Mouse (Mus musculus): ENCODE measurements around the gene Ubxn11.
"Not testable (repeated sequence)": the region's sequence is repeated elsewhere in the genome, so short reads cannot be mapped to it uniquely, and the experiment has no call there.

Ubxn11 gene

GRCm38 (mm10) chr4:134144297-134144696, 41.9 kb downstream of the Ubxn11 start:
- not testable (repeated sequence) for DNase-seq (ENCODE audit: low read depth, low spot score)

DNA sequence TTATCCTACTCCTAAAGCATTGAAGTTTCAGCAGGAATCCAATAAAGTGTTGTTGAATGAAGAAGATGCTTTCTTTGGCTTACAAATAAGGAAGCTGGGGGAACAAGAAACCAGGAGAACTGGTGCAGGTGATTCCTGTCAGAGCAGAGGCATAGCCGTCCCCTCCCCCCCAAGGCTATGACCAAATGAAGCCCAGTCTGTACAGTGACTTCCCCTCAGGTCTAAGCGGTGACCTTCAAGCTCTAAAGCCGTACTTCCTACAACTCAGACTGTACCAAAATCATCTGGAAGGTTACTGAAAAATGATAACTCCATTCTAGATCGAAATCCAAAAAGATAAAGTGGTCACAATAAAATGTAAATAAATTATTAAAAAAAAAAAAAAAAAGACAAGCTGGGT, 47.0 kb downstream of the Ubxn11 start:
- no peak for DNase-seq (ENCODE audit: low read depth, low spot score)

DNA sequence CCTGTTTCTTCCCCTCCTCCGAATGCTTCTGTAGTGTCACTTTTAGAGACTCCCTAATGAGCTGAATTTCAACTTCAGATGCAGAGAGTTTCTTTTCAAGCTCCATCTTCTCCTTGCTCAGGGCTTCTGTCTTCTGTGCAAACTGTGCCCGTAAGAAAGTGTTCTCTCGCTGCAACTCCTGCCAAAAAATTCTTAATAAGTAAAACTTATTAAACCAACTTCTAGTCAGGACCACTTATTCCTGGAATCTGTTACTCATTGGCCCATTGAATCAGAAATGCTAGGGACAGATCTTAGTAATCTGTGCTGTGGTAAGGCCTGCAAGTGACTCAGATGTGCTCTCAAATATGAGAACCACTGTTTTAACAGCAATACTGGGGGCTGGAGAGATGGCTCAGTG, 49.7 kb downstream of the Ubxn11 start:
- no peak for DNase-seq (ENCODE audit: low read depth, low spot score)

- DNase-seq (ENCODE audit: low read depth, low spot score), result no peak
These were observed 51.3 kb downstream of the Ubxn11 start for GRCm38 (mm10) chr4:134153656-134154055.

DNA sequence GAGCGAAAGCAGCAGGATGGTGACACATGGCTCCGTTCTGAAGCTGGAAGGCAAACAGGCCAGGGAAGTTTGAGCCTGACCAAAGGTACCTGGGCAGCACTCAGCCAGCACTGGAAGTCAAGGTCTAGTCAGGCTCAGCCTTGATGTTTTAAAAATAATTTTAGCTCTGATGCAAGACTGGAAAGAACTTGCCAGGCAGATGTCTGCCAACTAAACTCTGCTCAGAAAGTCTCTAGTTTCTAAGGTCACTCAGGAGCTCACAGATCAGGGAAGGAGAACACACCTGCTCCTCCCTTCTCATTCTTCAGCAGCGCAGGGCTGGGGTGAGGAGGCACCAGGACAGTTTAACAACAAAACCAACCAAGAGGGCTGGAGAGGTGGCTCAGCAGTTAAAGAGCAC, 52.0 kb downstream of the Ubxn11 start:
- no peak for DNase-seq (ENCODE audit: low read depth, low spot score)

DNA sequence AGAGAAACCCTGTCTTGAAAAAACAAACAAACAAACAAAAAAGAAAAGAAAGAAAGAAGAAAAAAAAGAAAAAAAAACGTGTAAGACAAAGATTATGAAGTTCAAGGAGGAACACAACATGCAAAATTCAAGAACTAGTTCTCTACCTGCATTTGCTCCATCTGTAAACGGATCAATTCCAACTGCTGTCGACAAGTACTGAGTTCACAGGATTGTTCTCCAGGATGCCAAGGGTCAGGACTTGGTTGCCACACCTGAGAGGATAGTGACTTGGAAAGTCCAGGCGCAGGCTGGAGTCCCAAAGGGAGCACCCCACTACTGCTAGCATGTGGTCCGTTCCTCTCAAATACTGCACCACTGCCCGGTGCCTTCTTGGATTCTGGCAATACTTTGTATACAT, 53.2 kb downstream of the Ubxn11 start:
- no peak for DNase-seq (ENCODE audit: low read depth, low spot score)

DNA sequence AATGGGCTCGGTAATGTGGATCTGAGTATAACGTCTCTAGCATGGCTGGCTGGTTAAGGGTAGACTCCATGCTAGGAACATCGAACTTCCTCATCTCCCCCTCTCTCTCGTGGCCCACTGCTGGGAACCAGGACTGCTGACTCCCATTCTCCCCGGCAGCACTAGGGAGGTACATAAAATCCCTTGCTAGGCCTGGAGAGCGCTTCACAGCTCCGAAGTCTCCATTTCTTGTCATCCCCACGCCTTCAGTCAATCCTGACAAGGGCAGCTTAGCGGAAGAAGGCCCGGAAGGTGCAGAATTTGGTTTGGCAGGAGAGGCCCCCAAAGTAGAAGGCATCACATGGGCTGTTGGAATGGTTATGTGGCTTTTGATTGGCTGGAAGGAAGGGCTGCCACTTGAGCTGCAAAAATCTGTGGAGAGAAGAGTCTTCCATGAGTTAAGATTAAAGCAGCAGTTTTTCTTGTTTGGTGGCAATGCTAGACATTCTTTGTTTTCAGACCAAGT, 53.6 kb downstream of the Ubxn11 start:
- no peak for DNase-seq (ENCODE audit: low read depth, low spot score)

- DNase-seq (ENCODE audit: low read depth, low spot score), result no peak
These were observed 54.4 kb downstream of the Ubxn11 start for GRCm38 (mm10) chr4:134156744-134157143.

GRCm38 (mm10) chr4:134157558-134157957, 55.2 kb downstream of the Ubxn11 start:
- no peak for DNase-seq (ENCODE audit: low read depth, low spot score)

DNA sequence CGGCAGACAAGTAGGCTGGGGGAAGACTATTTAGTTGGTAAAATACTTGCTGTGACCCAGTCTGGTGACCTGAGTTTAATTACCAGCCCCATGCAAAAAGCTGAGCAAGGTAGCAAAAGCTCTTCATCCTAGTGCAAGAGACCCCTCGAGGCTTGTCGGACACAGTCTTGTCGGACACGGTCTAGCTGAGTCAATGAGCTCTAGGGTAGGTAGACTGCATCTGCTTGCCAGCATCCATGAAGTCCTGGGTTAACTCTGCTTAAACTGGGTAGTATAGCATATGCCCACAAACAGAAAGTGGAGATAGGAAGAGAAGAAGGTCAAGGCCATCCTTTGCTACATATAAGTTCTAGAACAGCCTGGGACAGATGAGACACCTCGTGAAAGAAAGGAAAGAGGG, 56.4 kb downstream of the Ubxn11 start:
- no peak for DNase-seq (ENCODE audit: low read depth, low spot score)

GRCm38 (mm10) chr4:134160071-134160470, 57.7 kb downstream of the Ubxn11 start:
- not testable (repeated sequence) for DNase-seq (ENCODE audit: low read depth, low spot score)

DNA sequence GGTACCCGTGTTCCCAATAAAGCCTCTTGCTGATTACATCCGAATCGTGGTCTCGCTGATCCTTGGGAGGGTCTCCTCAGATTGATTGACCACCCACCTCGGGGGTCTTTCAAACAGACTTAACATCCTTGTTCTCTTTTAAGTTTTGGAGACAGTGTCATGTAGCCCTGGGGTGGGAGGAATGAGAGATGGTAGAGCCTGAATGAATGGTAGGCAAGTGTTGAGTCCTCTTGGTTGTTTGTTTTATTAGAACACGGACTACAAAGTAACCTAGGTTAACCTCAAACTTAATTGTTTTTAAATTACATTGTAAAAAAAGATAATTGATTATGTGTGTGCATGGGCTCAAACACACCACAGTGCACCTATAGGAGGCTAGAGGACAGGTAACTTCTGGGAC, 62.2 kb downstream of the Ubxn11 start:
- no peak for DNase-seq (ENCODE audit: low read depth, low spot score)

DNA sequence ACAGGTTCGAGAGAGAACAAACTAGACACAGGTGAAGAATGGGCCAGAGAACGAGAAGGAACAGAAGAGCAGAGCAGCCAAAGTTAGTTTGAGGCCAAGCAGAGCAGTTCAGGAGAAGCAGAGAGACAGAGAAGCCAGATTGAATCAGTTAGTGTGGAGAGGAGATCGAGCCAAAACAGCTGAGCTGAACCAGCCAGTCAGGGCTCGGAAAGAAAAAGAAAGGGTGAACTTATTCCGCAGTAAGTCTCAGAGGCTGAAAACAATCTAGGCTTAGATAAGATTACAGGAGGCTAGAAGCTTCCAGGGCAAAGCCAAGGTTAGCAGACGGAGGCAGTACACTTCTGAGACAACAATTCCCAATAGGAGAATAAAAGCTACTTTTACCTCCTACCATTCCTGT, 62.7 kb downstream of the Ubxn11 start:
- no peak for DNase-seq (ENCODE audit: low read depth, low spot score)

DNA sequence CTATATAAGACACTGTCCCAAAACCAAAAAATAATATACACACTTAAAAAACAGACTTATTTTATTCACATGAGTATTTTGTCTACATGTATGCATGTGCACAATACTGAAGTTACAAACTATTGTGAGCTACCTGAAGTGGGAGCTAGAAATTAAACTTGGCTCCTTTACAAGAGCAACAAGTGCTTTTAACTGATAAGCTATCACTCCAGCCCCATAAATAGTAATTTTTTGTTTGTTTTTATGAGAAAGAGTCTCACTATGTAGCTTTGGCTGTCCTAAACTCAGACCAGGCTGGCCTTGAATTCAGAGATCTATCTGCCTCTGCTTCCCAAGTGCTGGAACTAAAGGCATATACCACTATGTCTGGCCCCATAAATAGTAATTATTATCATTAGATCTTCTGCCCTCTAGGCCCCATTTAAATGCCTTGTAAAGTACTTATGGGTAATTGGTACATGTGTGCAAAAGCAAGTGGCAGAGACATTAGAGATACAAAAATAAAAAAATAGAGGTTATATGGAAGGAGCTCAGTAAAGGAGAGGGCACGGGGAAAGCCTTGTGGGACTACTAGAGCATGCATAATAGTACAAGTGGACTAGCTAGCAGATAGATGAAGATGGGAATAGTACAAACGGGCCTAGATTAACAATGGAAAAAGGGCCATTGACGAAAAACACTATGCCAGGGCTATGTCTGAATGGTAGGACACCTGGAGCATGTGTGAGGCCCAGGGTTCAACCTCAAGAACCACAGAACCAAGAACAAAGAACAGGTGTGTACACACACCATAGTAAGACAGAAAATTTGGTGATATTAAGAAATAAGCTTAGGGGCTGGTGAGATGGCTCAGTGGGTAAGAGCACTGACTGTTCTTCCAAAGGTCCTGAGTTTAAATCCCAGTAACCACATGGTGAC, 63.4 kb downstream of the Ubxn11 start:
- DNase-seq (ENCODE audit: low read depth, low spot score), result no peak

DNA sequence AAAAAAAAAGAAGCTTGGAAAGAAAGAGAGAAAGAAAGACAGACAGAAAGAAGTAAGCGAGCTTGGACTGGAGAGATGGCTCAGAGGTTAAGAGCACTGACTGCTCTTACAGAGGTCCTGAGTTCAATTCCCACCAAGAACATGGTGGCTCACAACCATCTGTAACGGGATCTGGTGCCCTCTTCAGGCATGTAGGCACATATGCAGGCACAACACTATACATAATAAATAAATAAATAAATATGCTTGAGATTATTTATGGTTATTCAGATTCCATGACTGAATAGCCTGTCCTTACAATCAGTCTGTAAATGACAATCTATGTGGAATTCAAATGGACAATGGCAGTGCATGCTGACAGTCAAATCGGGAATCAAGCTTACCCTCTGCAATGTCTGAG, 64.5 kb downstream of the Ubxn11 start:
- no peak for DNase-seq (ENCODE audit: low read depth, low spot score)

DNA sequence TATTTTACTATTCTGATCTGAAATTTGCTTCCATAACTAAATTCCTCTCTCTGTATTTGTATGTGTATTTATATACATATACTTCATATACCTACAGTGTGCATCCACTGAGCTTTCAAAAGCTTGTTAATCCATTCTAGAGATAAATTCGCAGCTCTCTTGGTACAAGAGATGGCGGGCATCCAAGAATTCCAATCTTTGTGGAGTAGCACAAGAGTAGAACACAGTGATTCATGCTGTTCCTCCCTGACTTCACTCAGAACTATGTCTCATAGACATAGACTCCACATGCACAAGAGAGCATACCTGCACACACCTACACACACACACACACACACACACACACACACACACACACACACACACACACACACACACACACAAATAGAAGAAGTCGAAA, 70.0 kb downstream of the Ubxn11 start:
- DNase-seq (ENCODE audit: low read depth, low spot score), result no peak
